Mouse (Mus musculus): ENCODE data around the gene Gm20388. TPM values are rescaled to one million over a fixed set of nuclear protein-coding genes. Genes with fewer than 3 reads are reported as not detected.
A peak's percentile ranks its signal among the peaks of the same experiment; 100 is the strongest.

The Gm20388 gene
- polyA plus RNA-seq, 1 experiment: 59.3 TPM

DNA sequence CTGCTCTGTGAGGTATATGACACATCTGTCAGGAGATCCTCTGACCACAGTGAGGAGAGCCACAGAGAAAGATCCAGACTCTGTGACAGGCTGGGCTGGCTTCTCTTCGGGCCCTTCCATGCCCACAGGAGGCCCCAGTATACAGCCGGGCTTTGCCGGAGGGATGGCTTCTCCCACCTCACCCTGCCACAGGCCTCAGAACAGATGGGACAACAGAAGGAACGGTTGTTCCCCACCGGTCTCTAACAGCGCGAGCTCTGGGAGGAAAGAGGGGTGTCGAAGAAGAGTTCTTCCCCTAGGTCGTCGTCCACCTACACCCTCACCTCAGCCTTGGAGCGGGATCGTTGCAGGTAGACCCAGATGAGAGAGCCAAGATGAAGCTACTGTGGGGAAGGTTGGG, 520.4 kb downstream of the Gm20388 start:
- peak; percentile 58 for DNase-seq (ENCODE audit: low read depth)
- no peak for TF ChIP-seq CTCF (IDR thresholded peaks at IDR 0.05; ENCODE audit: borderline replicate concordance, extremely low read depth, insufficient read depth, insufficient read length)
- no peak for TF ChIP-seq POLR2A (IDR thresholded peaks at IDR 0.05; ENCODE audit: borderline replicate concordance, extremely low read depth, insufficient read depth, insufficient read length, poor library complexity, severe bottlenecking)

DNA sequence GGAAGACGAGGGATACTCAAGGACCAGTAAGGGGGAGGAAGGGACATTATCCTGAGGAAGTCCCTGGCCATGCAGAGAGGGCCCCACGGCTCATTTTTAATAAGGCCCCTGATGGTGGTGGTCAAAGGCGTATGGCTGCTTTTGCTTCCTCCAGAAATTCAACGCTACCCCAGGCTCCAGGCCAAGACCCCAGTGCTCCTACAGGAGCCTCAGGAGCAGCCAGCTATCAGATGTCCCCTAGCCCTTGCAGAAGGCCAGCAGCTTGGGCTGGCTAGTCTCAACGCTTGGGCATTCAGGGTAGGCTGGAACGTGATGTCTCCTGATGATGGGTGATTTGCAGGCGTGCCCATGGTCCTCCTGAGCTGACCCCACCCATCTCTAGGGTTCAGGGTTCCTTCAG, 521.8 kb downstream of the Gm20388 start:
- no peak for DNase-seq (ENCODE audit: low read depth)

DNA sequence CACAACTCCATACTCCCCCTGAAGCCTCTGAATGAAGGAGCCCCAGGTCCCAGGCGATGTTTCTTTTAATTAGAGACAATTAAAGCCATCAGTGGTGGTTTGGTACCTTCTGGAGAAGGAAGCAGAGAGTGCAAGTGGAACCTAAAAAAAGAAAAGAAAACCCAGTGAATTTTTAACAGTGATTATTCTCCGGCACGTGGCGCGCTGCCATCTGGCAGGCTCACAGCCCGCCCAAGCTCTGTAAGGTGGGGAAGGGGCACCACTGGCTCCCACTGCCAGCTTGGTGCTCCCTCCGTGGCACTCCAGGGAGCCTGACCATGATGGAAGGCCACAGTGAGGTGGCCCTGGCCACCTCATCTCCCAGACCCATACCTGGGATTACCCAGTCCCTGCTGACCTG, 522.5 kb downstream of the Gm20388 start:
- DNase-seq (ENCODE audit: low read depth): peak; percentile 79
- TF ChIP-seq POLR2A (IDR thresholded peaks at IDR 0.05; ENCODE audit: borderline replicate concordance, extremely low read depth, insufficient read depth, insufficient read length, poor library complexity, severe bottlenecking): no peak
- TF ChIP-seq CTCF (IDR thresholded peaks at IDR 0.05; ENCODE audit: borderline replicate concordance, extremely low read depth, insufficient read depth, insufficient read length): no peak

More for the DNA sequence above, 521.8 kb downstream of the Gm20388 start:
- TF ChIP-seq POLR2A (IDR thresholded peaks at IDR 0.05; ENCODE audit: borderline replicate concordance, extremely low read depth, insufficient read depth, insufficient read length, poor library complexity, severe bottlenecking) (no peak), CTCF (IDR thresholded peaks at IDR 0.05; ENCODE audit: borderline replicate concordance, extremely low read depth, insufficient read depth, insufficient read length) (no peak)

DNA sequence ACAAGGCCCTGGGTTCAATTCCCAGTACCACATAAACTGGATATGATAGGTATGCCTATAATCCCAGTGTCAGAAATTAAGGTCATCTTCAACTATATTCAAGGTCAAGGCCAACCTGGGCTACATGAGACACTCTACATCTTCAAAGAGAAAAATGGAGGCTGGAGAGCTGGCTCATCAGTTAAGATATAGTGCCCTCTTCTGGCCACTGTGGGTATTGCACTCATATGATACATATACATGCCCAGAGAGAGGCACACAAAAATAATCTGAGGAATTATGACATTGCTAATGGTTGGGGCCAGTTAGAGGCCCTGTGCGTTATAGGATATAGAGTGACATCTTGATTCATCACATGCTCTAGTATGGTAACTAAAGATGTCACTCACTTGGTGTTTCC, 523.1 kb downstream of the Gm20388 start:
- TF ChIP-seq POLR2A (IDR thresholded peaks at IDR 0.05; ENCODE audit: borderline replicate concordance, extremely low read depth, insufficient read depth, insufficient read length, poor library complexity, severe bottlenecking) (no peak), CTCF (IDR thresholded peaks at IDR 0.05; ENCODE audit: borderline replicate concordance, extremely low read depth, insufficient read depth, insufficient read length) (peak; percentile 44; the same call in 1 of the 2 replicates)
- DNase-seq (ENCODE audit: low read depth): no peak

- TF ChIP-seq CTCF (IDR thresholded peaks at IDR 0.05; ENCODE audit: borderline replicate concordance, extremely low read depth, insufficient read depth, insufficient read length) (no peak), POLR2A (IDR thresholded peaks at IDR 0.05; ENCODE audit: borderline replicate concordance, extremely low read depth, insufficient read depth, insufficient read length, poor library complexity, severe bottlenecking) (no peak)
- no peak for DNase-seq (ENCODE audit: low read depth)
These were observed 525.1 kb downstream of the Gm20388 start for GRCm38 (mm10) chr8:120435781-120436180.

DNA sequence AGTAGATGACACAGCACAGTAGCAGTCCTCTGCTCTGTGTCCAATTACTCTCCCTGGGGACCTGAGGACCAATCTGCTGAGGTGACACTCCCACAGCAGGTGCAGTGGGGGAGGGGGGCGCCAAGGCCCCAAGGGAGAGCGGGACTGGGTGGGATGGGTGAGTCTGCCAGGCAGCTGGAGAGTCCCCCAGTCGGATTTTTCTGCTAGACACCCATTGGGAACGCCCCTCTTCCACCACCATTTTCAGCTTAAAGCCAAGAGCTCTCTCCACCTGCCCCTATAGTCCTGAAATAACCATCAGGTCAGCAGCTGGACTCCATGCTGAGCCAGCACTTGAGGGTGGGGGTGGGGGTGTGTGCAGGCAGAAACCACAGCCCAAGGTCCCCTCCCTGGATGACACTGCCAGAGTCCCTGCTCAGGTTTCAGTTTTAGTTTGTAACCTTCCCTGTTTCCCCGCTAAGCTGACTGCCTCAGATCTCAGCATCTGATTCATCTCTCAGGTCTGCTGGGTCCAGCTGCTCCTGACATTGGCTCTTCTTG, 525.9 kb downstream of the Gm20388 start:
- peak; percentile 44 for DNase-seq (ENCODE audit: low read depth)
- TF ChIP-seq POLR2A (IDR thresholded peaks at IDR 0.05; ENCODE audit: borderline replicate concordance, extremely low read depth, insufficient read depth, insufficient read length, poor library complexity, severe bottlenecking) (no peak), CTCF (IDR thresholded peaks at IDR 0.05; ENCODE audit: borderline replicate concordance, extremely low read depth, insufficient read depth, insufficient read length) (no peak)

GRCm38 (mm10) chr8:120437207-120437606, 526.6 kb downstream of the Gm20388 start:
- DNase-seq (ENCODE audit: low read depth): no peak
- TF ChIP-seq CTCF (IDR thresholded peaks at IDR 0.05; ENCODE audit: borderline replicate concordance, extremely low read depth, insufficient read depth, insufficient read length) (no peak), POLR2A (IDR thresholded peaks at IDR 0.05; ENCODE audit: borderline replicate concordance, extremely low read depth, insufficient read depth, insufficient read length, poor library complexity, severe bottlenecking) (no peak)

DNA sequence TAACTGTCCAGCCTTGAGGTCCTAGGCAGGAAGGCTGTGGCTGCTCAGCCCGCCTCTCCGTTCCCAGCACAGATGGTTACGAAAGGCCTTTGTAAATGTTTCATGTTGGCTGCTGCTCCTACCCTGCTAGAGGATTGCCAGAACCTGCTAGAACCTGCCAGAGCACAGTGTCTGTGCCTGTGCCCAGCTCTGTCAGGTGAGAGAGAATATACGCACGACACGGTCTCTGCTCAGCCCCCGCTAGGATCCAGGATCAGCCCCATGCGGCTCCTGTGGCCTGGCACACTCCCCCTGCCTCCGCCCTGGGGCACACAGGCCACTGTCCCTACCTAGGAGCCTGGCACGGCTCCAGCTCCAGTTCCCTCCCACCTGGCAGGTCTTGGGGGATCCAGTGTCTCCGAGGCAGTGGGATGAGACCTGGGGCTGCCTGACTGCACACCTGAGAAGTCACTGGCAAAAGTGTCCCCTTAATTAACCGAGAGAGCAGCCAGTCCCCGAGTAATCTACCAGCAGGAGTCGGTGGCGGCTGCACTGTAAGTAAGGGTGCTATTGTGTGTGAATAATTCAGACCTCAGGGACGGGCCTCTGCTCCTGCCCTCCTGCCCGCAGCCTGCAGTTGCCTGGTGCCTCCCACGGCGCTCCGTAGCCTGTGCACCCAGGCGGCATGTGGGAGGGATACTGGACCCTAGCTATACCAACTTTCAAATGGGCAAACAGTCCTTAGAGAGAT, 527.2 kb downstream of the Gm20388 start:
- peak; percentile 81 for DNase-seq (ENCODE audit: low read depth)
- TF ChIP-seq CTCF (IDR thresholded peaks at IDR 0.05; ENCODE audit: borderline replicate concordance, extremely low read depth, insufficient read depth, insufficient read length): no peak
- TF ChIP-seq POLR2A (IDR thresholded peaks at IDR 0.05; ENCODE audit: borderline replicate concordance, extremely low read depth, insufficient read depth, insufficient read length, poor library complexity, severe bottlenecking): no peak

DNA sequence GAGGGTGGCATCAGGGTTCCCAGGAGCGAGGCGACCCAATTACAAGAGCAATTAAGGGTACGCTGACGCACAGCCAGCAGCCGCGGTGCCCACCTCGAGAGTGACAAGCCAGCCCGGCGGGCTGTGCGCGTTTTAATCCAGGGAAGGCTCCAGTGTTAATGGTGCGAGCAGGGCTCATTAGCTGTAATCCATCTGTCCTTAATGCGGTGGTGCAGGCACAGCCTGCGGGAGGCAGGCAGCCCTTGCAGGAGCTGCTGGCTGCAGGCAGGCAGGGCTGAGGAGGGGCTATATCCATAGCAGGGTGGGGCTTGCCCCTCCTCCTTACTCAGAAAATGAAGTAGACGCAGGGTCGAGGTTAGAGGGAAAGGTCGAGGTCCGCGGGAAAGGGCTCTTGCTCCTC, 528.7 kb downstream of the Gm20388 start:
- TF ChIP-seq POLR2A (IDR thresholded peaks at IDR 0.05; ENCODE audit: borderline replicate concordance, extremely low read depth, insufficient read depth, insufficient read length, poor library complexity, severe bottlenecking) (no peak), CTCF (IDR thresholded peaks at IDR 0.05; ENCODE audit: borderline replicate concordance, extremely low read depth, insufficient read depth, insufficient read length) (0 out of 2 replicates have a peak, but pooled peaks have one; percentile 4)
- DNase-seq (ENCODE audit: low read depth): peak; percentile 97

DNA sequence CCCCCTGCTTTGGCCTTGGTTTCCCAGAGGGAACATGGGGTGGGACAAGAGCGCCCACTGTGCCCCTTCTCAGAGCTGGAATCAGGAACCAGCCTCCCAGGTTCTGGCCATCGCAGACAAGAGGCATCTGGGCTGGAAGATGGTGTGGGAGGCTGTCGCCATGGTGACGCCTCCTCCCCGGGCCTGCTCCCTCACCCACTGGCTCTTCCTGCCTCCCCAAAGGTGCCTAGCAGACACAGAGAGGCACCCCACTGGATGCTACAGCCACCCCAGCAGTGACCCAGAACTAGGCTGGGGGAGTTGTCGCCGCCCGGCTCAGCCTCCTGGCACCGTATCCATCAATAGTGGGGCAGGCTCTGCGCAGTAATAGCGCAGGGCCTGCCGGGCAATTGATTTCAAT, 530.1 kb downstream of the Gm20388 start:
- peak; percentile 76 for DNase-seq (ENCODE audit: low read depth)
- no peak for TF ChIP-seq POLR2A (IDR thresholded peaks at IDR 0.05; ENCODE audit: borderline replicate concordance, extremely low read depth, insufficient read depth, insufficient read length, poor library complexity, severe bottlenecking)
- TF ChIP-seq CTCF (IDR thresholded peaks at IDR 0.05; ENCODE audit: borderline replicate concordance, extremely low read depth, insufficient read depth, insufficient read length): no peak

DNA sequence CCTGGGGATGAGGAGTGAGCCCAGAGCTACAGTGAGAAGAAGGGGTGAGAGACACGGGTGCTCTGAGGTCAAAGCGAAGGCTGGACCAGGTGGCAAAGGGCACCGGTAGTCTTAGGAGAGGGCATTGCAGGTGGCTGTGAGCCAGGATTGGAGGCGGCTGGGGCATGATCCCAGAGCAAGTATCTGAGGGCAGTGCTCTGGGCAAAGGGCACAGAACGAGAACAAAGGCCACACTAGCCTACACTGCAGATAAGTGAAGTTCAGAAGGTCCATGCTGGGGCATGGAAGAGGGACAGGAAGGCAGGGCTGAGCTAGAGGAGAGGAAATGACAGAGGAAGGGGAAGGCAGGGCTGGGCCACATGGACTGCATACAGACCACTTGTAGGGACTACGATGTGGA, 531.0 kb downstream of the Gm20388 start:
- DNase-seq (ENCODE audit: low read depth): no peak
- TF ChIP-seq CTCF (IDR thresholded peaks at IDR 0.05; ENCODE audit: borderline replicate concordance, extremely low read depth, insufficient read depth, insufficient read length) (no peak), POLR2A (IDR thresholded peaks at IDR 0.05; ENCODE audit: borderline replicate concordance, extremely low read depth, insufficient read depth, insufficient read length, poor library complexity, severe bottlenecking) (no peak)

All from brain, embryonic 14.5 days (tissue).